Mouse (Mus musculus) thymus, postnatal 14 days (tissue): ENCODE results near the gene Tbxas1.

Experiments
- DNase-seq: peaks from one replicate; pipeline ENCODE4 v3.0.0; 2021

The Tbxas1 gene

DNA sequence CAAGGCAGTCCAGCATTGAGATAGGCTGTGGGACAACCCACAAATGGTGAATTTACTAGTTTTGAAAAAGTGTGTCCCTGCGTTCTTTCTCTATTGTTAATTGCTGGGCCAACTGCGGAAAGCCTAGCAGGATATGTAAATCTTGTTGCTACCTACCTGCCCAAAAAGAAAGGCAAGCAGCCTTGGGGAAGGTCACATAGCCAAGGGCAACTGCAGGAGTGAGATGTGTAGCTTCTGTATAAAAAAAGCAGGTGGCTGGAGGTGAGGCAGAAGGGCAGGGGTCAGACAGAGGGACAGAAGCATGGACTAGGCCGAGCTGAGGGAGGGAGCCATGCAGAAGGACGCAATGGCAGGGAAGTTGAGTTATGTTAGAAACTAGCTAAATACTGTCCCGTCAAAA, 257.4 kb downstream of the Tbxas1 start:
- DNase-seq = no peak
